Mouse (Mus musculus) liver, adult 2 months (tissue): ENCODE data around the gene Ppil2. TPM values are rescaled to one million over a fixed set of nuclear protein-coding genes. Genes with fewer than 3 reads are reported as not detected.

ENCODE experiments used
- DNase-seq: peaks from one replicate; pipeline ENCODE4 v3.0.0-alpha.2; 2011; ENCODE audit warnings: low read depth, low spot score; ENCODE audit errors: extremely low read depth
- H3K27ac ChIP-seq: fragments of 200-500 bp; replicated peaks from 2 replicates; pipeline ENCODE4 v1.5.1; 2012; ENCODE audit warnings: low read depth, mild to moderate bottlenecking, control low read depth, inconsistent platforms, low read length; ENCODE audit not compliant: insufficient read depth
- H3K27me3 ChIP-seq: fragments of 200-500 bp; 2 replicates; pipeline ENCODE4 v1.6.1; 2012; ENCODE audit warnings: mild to moderate bottlenecking, moderate library complexity, low read length, inconsistent platforms; ENCODE audit not compliant: control insufficient read depth, insufficient read depth
- H3K36me3 ChIP-seq: fragments of 200-500 bp; 2 replicates; pipeline ENCODE4 v1.6.1; 2012; ENCODE audit warnings: low read length, inconsistent platforms; ENCODE audit not compliant: control insufficient read depth, insufficient read depth
- H3K4me1 ChIP-seq: fragments of 200-500 bp; 2 replicates; pipeline ENCODE4 v1.6.1; 2011; ENCODE audit warnings: low read length; ENCODE audit not compliant: control insufficient read depth, insufficient read depth
- H3K4me3 ChIP-seq: fragments of 200-500 bp; 2 replicates; pipeline ENCODE4 v1.5.1; 2011; ENCODE audit warnings: low read depth, mild to moderate bottlenecking, control low read depth, low read length, moderate library complexity; ENCODE audit not compliant: insufficient read depth
- H3K79me2 ChIP-seq: fragments of 200-500 bp; 2 replicates; pipeline ENCODE4 v1.6.1; 2012; ENCODE audit warnings: inconsistent platforms, mild to moderate bottlenecking, low read length, moderate library complexity; ENCODE audit not compliant: control insufficient read depth, insufficient read depth
- H3K9ac ChIP-seq: fragments of 200-500 bp; 2 replicates; pipeline ENCODE4 v1.6.1; 2012; ENCODE audit warnings: low read depth, mild to moderate bottlenecking, control low read depth, inconsistent platforms, low read length
- CTCF ChIP-seq: fragments of 200-500 bp; IDR thresholded peaks from 2 replicates; pipeline ENCODE4 v1.5.1; 2011; ENCODE audit warnings: low read depth, low read length, control low read depth
- POLR2A ChIP-seq: fragments of 200-500 bp; IDR thresholded peaks from 2 replicates; pipeline ENCODE4 v1.6.1; 2011; ENCODE audit warnings: low read length, control low read depth; ENCODE audit not compliant: insufficient read depth; ENCODE audit errors: extremely low read depth
- WGBS: fragments of 180-500 bp; shearing (Covaris S2); methylation state at CpG from one replicate; pipeline ENCODE4 v1.1.7; 2018; 5-methylcytosine and 5-hydroxymethylcytosine counted together
- polyA plus RNA-seq: library from polyadenylated mRNA; depleted of rRNA; stranded (reverse); fragments of >200 nt; gene quantifications from 2 replicates; pipeline ENCODE4 v1.2.3, GENCODE M21; 2012
- total RNA-seq: library from RNA; depleted of rRNA; stranded (reverse); fragments of >200 nt; gene quantifications from 2 replicates; pipeline ENCODE4 v1.2.3, GENCODE M21; 2014

Gene Ppil2
- total and polyA plus RNA-seq, 2 experiments, result 48.4 to 49.7 TPM

DNA sequence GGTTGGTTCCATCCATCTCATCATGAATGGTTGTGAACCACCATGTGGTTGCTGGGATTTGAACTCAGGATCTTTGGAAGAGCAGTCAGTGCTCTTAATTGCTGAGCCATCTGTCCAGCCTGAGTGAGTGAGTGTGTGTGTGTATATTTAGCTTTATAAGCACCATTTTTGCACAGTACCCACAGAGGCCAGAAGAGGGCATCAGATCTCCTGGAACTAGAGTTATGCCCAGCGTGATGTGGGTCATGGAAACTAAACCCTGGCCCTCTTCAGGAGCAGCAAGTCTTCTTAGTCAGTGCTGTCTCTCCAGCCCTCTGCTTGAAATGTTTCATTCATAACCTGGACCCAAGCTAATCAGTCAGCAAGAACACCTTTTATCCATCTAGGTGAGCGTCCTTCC, 34.8 kb downstream of the Ppil2 start:
- Histone ChIP-seq H3K79me2 (no peaks in the 10 kb centered on the region), H3K9ac (no peak overlapping the region), H3K36me3 (no peaks in the 10 kb centered on the region), H3K4me3 (no peak overlapping the region), H3K27ac (no peak overlapping the region), H3K27me3 (no peaks in the 10 kb centered on the region), H3K4me1 (no peaks in the 10 kb centered on the region)
- WGBS, result 96% methylated on average over 2 of the region's 2 CpGs
- DNase-seq, result no peak
- TF ChIP-seq CTCF (no peak), POLR2A (no peak)

DNA sequence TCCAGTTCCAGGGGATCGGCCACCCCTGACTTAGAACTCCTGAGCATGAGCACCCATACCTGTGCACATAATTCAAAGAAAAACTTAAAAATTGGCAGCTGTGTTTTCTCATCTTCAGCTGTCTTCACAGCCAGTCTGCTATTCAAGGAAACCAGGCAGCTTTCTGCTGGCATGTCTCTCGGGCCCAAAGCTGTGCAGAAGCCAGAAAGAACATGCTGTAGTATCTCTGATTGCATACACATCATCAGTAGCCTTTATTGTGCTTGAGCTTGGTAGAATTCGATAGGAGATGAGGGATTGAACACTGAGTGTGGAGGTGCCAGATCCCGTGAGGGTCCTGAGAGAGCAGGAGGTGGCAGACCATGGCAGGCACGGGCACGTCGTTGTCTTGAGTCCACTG, 38.1 kb downstream of the Ppil2 start:
- Histone ChIP-seq H3K4me1 (no peaks in the 10 kb centered on the region), H3K4me3 (no peak overlapping the region), H3K79me2 (no peaks in the 10 kb centered on the region), H3K27ac (no peak overlapping the region), H3K9ac (no peak overlapping the region), H3K27me3 (no peaks in the 10 kb centered on the region), H3K36me3 (no peaks in the 10 kb centered on the region)
- no peak for DNase-seq
- 93% methylated on average over 7 of the region's 7 CpGs for WGBS
- TF ChIP-seq POLR2A, result no peak

- no peaks in the 10 kb centered on the region for H3K36me3 ChIP-seq
- TF ChIP-seq CTCF (no peak), POLR2A (no peak)
- no peak for DNase-seq
- no peak overlapping the region for H3K27ac ChIP-seq
- 51% methylated on average over 6 of the region's 6 CpGs for WGBS
- H3K4me3 ChIP-seq, result no peak overlapping the region; the same call in 1 of the 2 replicates
- no peak overlapping the region for H3K9ac ChIP-seq
- no peaks in the 10 kb centered on the region for H3K27me3 ChIP-seq
- H3K79me2 ChIP-seq, result no peaks in the 10 kb centered on the region
- H3K4me1 ChIP-seq, result no peaks in the 10 kb centered on the region
Observed at GRCm38 (mm10) chr16:17070716-17071115, 40.3 kb downstream of the Ppil2 start.

DNA sequence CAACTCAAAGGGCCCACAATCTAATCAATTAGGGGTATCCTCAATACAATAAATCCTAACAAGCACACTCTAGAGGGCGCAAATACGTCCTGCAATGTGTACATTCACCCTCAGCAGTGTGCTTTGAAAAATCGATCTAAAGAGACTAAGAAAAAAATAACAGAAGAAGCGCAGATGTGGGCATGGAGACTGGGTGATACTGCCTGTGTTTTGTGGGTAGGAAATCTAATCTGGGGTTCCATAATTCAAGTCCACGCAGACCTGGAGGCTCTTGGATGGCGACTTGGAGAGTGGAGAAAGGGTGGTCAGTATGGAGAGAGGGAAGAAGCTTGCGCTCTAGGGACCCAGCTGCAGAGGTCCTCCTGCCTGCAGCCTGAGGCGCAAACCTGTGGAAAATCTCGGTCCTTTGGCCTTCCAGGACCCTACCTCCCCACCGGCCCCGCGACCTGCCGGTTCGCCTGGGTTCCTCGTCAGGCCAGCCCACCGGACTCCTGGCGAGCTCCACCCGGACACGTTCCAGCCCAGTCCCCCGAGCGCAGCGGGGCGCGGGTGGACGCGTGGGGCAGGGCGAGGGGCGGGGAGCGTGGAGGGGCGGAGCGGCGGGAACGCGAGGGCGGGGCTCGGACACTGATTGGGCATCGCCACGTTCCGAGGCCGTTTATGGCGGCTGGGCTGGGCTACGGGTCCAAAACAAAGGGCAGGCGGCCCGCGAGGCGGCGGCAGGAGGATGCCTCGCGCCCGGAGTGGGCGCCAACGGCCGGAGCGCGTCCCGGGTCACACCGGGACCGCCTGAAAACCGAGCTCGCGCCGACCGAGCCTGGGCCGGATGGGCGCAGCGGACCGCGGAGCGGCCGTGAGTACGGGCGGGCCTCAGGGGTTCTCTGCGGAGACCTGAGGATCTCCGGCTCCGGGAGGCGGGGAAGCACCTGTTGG, 41.3 kb downstream of the Ppil2 start, which contains the start of gene Ypel1:
Ypel1 (plus strand) TSS at position 186 of the 933 bp plus-strand sequence.
- no peaks in the 10 kb centered on the region for H3K36me3 ChIP-seq
- no peaks in the 10 kb centered on the region for H3K27me3 ChIP-seq
- H3K79me2 ChIP-seq, result no peaks in the 10 kb centered on the region
- no peak within 1 kb of the TSS for H3K27ac ChIP-seq
- TF ChIP-seq POLR2A (0 out of 2 replicates have a peak, but pooled peaks have one; percentile 46), CTCF (no peak)
- peak; percentile 48 for DNase-seq
- peak within 1 kb of the TSS; percentile 75 for H3K9ac ChIP-seq
- peak within 1 kb of the TSS; percentile 83 for H3K4me3 ChIP-seq
- under 1% methylated on average over 75 of the region's 76 CpGs for WGBS
- no peaks in the 10 kb centered on the region for H3K4me1 ChIP-seq

DNA sequence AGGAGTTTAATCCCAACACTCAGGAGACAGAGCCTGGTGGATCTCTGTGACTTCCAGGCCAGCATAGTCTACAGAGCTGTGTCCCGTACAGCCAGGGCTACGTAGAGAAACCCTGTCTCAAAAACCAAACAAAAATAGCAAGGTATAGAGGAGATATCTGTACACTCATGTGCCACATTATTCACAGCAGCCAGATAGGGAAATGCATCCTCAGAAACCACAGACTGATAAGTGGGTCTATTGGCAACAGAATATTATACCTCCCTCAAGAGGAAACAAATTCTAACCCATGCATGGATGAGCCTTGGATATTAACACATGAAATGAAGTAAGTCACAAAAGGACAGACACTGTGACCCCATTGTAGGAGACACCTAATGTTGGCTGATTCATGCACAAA, 43.5 kb downstream of the Ppil2 start:
- no peak overlapping the region for H3K27ac ChIP-seq
- no peak overlapping the region for H3K4me3 ChIP-seq
- DNase-seq, result peak; percentile 24
- H3K79me2 ChIP-seq, result no peaks in the 10 kb centered on the region
- H3K27me3 ChIP-seq, result no peaks in the 10 kb centered on the region
- 84% methylated on average over 2 of the region's 2 CpGs for WGBS
- H3K9ac ChIP-seq, result no peak overlapping the region
- H3K36me3 ChIP-seq, result no peaks in the 10 kb centered on the region
- H3K4me1 ChIP-seq, result no peaks in the 10 kb centered on the region
- TF ChIP-seq CTCF (no peak), POLR2A (no peak)

- Histone ChIP-seq H3K4me1 (no peaks in the 10 kb centered on the region), H3K36me3 (no peaks in the 10 kb centered on the region)
Observed at GRCm38 (mm10) chr16:17062338-17062737, 48.7 kb downstream of the Ppil2 start.

More at GRCm38 (mm10) chr16:17062338-17062737, 48.7 kb downstream of the Ppil2 start:
- TF ChIP-seq CTCF, result no peak
- TF ChIP-seq POLR2A, result no peak
- Histone ChIP-seq H3K79me2 (no peaks in the 10 kb centered on the region), H3K4me3 (no peak overlapping the region), H3K27ac (no peak overlapping the region), H3K9ac (no peak overlapping the region), H3K27me3 (no peaks in the 10 kb centered on the region)
- WGBS, result 76% methylated on average over 1 of the region's 1 CpGs
- DNase-seq, result no peak
